Mouse (Mus musculus) skeletal muscle tissue, adult 2 months (tissue): ENCODE measurements around the gene 1700029I15Rik.

Source experiments
- DNase-seq: peaks from one replicate; pipeline ENCODE4 v3.0.0-alpha.2; 2012; ENCODE audit warnings: low read depth, low spot score

The 1700029I15Rik gene

DNA sequence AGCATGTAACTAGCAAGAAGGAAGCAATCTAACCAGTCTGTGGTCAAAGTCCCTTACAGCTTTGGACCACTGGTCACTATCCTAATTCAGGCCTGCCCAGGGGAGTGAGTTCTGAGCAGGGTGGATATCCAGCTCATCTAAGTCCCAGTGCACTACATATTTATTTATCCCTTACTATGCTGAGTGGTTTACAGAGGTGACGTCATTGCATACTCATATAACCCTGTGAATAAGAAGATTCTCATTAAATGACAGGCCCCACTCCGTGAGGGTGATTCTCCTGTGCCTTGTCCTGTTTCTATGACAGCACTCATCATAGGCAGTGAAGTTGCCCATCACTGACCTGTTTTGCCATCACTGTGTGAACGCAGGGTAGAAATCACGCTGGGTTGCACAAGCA lies 43.0 kb downstream of the 1700029I15Rik start:
- DNase-seq = no peak

DNA sequence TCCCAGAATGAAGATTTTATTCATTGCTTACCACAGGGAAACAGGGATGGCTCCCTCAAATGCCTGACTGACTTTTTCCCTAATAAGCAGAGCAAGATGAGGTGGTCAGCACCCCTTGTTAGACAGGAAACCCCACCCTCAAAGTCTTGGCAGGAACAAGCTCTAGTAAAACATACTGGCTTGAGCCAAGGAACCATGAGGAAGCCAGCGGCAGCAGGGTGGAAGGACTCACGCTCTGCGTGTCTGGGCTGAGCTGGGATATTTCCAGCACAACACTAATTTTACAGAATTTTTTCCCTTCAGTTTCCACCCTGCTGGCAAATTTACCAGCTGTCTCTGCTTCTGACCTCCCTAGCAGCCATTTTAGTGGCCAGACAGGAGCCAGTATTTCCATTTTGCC lies 44.1 kb downstream of the 1700029I15Rik start:
- peak; percentile 77 for DNase-seq

DNA sequence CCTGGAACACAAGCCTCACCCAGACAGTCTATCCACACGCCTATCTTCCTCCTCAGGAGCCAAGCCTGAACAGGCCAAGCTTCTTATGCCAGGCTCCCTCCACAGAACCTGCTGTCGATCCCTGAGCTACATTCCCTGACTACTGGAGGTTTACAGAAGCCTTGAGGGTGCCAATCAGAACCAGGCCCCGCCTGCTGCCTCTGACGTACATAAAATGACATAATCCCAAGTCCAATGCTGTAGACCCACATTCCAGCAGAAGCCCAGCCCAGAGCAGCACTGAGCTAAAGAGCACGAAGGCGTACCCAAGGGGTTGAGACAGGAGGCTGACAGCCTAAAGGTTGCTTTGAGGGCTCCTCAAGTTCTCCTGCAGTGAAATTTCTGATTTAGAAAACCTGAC lies 45.5 kb downstream of the 1700029I15Rik start:
- DNase-seq = peak; percentile 78

DNA sequence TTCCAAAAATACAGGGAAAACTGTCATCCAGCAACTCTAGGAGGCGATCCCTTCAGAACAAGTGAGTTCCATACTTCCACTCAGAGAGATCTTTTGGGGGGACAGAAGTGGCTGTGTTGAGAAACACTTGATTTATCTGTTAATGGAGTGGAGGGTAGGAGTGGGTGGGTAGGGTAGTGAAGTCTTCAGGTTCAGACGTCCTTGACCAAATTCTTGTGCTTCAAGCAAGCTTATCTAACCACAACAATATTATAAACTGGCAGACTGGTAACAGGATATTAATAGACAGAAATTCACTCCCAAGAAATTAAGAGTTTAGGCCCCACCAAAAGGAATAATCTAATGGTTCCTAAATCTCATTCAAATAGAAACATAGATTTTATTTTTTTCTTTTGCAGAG lies 47.8 kb downstream of the 1700029I15Rik start:
- no peak for DNase-seq

DNA sequence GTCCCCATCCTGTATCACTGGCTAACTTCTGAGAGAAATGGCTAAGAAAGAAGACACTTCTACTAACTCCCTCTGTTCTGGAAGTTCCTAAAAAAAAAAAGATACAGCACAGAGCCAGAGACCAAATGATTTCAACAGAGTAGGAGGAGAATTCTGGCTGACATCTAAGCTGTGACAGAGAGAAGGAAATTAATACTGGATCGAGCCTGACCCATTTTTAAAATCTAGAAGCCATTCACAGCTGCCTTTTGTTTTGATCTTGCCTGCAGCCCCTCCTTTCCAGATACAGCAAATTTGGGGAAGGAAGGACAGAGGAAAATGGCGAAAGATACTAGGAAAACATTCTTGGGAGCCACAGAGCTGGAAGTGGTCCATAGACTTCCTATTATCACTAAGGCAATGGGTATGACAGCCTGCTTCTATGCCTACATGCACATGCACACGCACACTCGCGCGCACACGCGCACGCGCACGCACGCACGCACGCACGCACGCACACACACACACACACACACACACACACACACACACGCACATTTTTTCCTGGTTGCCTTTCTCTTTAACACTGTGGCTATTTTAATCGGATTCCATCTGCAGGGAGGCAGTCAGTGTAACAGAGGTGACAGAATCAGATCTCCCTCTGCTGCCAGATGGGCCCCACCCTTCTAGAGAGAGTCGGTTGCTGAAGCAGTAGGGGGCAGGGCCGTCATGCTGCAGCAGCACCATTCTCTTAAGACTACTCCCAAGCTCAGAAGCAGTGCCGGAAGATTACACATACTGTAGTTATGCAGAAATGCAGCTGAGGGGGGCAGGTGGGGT lies 48.6 kb downstream of the 1700029I15Rik start:
- DNase-seq = peak; percentile 81

DNA sequence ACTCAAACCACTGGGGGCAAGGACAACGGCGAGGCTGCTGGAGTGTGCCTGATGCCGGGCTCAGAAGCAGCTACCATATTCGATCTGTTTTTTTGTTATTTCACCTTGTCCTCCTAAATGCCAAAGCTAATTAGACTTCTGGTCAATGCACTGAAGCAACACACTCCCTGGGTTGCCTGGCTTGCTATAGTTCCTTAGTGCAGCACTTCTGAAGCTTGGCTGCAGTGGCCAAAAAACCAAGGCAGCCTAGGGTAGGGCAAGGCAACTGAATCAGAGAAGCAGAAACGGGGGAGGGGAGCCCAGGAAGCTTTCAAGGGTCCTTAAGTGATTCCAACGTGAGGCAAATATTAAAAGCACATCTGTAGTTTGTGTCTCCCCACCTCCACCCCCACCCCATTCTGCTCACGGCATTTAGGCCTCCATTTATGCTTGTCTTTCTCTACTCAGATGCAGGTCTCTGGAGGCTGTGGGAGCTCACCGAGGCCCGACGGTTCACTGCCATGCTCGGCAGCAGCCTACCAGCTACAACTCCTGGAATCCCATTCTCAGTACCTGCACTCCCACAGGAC lies 49.4 kb downstream of the 1700029I15Rik start:
- DNase-seq = no peak

DNA sequence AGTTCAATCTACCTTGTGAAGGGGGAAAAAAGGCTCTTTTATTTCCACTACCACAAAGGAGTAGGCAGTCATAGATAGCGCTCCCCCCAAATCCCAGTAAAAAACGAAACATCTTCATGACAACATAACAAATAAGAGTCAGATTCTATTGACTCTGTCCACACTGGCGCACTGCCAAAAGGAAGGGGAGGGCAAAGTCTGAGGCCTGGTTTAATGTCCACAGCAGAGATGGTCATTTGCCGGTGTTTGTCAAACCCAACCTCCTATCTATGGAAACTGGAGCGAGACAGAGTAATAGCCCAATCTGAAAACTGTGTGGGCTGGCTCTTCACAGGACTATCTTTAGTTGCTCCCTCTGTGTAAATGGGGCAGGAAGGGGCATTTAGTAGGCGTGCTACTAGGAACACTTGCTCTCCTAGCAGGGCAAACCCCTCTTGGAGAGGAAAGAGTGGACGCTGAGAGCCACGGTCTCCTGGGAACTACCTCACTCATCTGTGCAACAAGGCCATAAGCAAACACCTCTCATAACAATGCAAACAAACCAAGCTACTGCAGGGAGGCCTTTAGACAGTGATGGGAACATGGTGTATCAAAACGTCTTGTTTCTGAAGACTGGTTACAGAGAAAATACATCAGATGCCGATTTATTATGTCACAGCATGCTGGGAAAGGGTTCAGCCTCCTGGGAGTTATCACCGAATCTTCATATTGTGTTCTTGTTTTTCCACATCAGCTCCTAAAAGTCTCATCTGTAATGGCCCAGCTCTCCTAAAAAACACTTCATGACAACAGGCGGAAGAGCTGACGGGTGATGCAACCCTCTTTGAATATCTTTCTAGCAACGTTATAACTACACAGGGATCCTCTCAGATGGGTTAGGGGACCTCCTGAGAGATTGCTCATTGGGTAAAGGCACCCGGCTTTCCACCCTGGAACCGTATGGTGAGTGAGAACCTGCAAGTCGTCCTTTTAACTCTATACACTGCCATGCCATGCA lies 50.3 kb downstream of the 1700029I15Rik start:
- no peak for DNase-seq

DNA sequence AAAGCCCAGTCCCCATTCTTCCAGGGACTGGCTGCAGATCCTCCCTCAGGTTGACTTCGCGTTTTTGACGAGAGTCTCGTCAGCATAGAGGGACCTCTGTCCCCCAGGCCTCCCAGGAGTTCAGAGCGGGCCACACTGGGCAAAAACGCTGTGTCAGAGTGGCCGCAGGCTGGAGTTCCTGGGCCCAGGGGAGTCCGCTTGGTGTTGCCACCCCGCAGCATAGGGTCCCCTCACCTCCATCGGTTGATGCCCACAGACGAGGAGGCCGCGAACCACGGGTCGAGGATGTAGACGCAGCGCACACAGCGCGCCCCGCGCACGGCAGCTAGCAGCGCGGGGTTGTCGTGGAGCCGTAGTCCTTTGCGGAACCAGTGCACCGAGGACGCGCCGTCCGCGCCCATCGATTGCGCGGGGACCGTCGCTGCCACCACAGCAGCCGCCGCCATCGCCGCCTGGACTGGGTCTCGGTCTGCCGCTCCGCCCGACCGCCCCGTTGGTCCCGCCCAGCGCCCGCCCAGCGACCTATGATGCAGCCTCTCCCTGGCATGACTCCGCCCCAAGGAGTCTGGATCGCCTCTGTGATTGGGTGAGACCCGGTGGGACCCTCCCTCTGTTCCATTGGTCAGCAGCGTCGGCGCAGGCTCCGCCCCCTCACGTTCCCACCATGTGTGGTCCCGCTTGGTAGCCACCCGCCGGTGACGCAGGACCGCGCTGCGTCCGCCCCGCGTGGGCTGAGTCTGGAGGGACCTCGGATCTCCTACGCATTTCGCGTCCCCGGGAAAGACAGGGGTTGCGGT lies 51.4 kb downstream of the 1700029I15Rik start, which contains the start of gene Cry2:
Cry2 (minus strand) TSS at position 466 of the 797 bp plus-strand sequence.
- peak; percentile 100 for DNase-seq

DNA sequence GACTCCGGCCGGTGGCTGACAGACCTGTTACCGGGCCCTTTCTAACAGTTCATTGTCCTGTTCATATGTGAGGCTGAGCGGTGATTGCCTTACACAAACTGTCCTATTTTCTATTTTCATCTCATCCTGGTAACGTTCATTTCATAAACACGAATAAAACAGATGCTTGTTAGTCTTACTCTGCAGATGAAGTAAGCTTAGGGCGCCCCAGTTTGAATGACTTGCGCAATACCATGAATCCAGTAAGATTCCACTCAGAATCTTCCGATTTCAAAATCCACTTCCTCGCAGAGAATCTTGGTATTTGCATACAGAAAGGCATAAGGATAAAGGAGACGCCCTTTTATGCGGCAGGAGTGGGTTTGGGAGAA lies 52.0 kb downstream of the 1700029I15Rik start:
- DNase-seq = no peak

DNA sequence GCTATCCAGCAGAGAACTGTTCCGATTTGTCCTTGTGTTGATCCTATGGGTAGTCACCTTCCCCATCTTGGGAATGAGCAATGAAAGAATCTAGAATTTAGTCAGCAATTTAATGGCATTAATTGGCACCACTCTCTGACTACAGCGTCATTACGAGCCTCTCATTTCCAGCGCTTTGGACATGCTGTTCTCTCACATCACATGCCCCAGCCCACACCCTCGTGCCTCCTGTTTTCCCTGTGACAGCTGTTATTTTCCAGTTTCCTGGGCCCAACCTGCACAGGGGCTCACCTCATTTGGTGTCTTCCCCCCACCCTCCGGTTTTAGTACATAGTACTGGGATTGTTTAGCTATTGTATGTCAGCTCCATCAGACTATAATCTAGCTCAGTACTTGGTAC lies 52.7 kb downstream of the 1700029I15Rik start:
- no peak for DNase-seq
